Mouse (Mus musculus): ENCODE measurements around the gene Tmem51.

DNA sequence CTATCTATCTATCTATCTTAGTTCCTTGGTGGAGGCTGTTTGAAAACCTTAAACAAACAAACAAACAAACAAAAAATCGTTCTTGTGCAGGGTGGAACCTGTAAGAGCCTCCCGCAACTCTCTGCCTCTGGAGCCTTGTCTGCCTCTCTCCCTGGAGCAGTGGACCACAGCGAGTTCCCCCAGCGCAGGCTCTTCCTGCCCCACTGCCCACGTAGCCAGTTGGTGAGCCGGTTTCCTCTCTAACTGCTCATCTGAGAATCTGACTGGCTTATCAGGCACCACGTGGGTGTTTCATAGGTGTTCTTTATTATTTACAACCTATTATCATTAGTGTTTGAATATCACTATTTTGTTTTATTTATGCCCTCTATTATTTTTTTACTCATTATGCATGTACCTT is 37.6 kb downstream of the Tmem51 start:
- TF ChIP-seq CTCF (IDR thresholded peaks at IDR 0.05; ENCODE audit: low read depth) (no peak), EP300 (IDR thresholded peaks at IDR 0.05; ENCODE audit: low read depth) (no peak)

All from heart, postnatal 0 days (tissue).